Mouse (Mus musculus): ENCODE measurements around the gene Fos. TPM values are rescaled to one million over a fixed set of nuclear protein-coding genes. Genes with fewer than 3 reads are reported as not detected.
"Not testable (repeated sequence)": the region's sequence is repeated elsewhere in the genome, so short reads cannot be mapped to it uniquely, and the experiment has no call there.

The Fos gene
- polyA plus RNA-seq, 1 experiment from 2014 or later = 6.4 TPM

DNA sequence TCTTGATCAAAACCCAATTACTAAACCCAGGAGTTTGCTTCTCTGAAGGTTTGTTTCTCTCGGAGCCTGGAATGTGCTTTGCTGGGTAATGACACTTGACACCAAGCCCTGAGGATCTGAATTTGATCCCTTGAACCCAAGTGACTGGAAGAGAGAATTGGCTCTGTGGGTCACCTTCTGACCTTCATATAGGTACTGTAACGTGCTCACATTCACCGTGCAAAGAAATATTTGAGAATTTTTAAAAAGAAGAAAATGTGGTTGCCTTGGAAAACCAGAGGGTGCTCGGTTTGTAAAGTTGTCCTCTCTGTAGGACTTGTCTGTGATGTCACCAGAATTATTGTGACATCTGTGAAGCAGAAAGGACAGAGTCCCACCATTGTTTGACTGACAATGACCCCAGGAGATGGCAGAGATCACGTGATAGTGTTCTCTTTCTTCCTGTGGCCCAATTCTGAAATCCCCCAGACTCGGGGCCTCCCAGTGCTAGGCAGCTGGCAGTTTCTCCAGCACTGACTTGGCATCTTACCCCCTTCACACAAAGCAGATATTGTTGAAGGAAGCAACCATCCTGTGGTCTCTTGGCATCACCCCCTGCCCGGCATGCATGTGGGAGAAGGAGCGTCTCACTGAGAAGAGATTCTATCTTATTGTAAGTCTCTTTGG is 50.6 kb downstream of the Fos start:
- peaks cover 8% of the 10 kb centered on the region for H3K4me1 ChIP-seq (ENCODE audit: control insufficient read depth, insufficient read depth, low read length)
- no peak overlapping the region for H3K9ac ChIP-seq (ENCODE audit: low read depth, low read length)
- no peaks in the 10 kb centered on the region for H3K27me3 ChIP-seq (replicated peaks; ENCODE audit: control insufficient read depth, insufficient read depth, low read length)
- H3K4me3 ChIP-seq (ENCODE audit: low read length) = no peak overlapping the region
- no peaks in the 10 kb centered on the region for H3K36me3 ChIP-seq (ENCODE audit: control insufficient read depth, insufficient read depth, low read length)
- 0 out of 2 replicates have a peak, but pooled peaks have one; percentile 12 for ATAC-seq
- H3K9me3 ChIP-seq (ENCODE audit: control insufficient read depth, low read length) = no peaks in the 10 kb centered on the region
- WGBS = 64% methylated on average over 8 of the region's 8 CpGs
- H3K4me2 ChIP-seq (ENCODE audit: low read depth, low read length) = no peak overlapping the region
- no peak overlapping the region for H3K27ac ChIP-seq (ENCODE audit: low read length)

- not testable (repeated sequence) for H3K9me3 ChIP-seq (ENCODE audit: control insufficient read depth, low read length); H3K4me2 ChIP-seq (ENCODE audit: low read depth, low read length); H3K27me3 ChIP-seq (replicated peaks; ENCODE audit: control insufficient read depth, insufficient read depth, low read length); H3K4me1 ChIP-seq (ENCODE audit: control insufficient read depth, insufficient read depth, low read length); H3K36me3 ChIP-seq (ENCODE audit: control insufficient read depth, insufficient read depth, low read length); H3K9ac ChIP-seq (ENCODE audit: low read depth, low read length); H3K4me3 ChIP-seq (ENCODE audit: low read length); H3K27ac ChIP-seq (ENCODE audit: low read length)
- peak; percentile 39; the same call in 1 of the 2 replicates for ATAC-seq
- WGBS = 52% methylated on average over 11 of the region's 11 CpGs
Measured at GRCm38 (mm10) chr12:85524859-85525495, 51.3 kb downstream of the Fos start.

Other genes with a start within 250 kb of the Fos start
- 5.5 and 5.7 TPM in 2 replicates for gene Mlh3, start 203.3 kb upstream of the Fos start, polyA plus RNA-seq (2015; fragmentation: Nextera tagmentation; extraction: Ambion mirVana)
- 50.2 and 52.3 TPM in 2 replicates for gene Acyp1, start 185.5 kb upstream of the Fos start, polyA plus RNA-seq (2015; fragmentation: Nextera tagmentation; extraction: Ambion mirVana)
- 1.5 TPM in 2 replicates for gene Zc2hc1c, start 185.3 kb upstream of the Fos start, polyA plus RNA-seq (2015; fragmentation: Nextera tagmentation; extraction: Ambion mirVana)
- 13.2 and 15.9 TPM in 2 replicates for gene Nek9, start 134.5 kb upstream of the Fos start, polyA plus RNA-seq (2015; fragmentation: Nextera tagmentation; extraction: Ambion mirVana)
- gene Tmed10, start 99.0 kb upstream of the Fos start, polyA plus RNA-seq (2015; fragmentation: Nextera tagmentation; extraction: Ambion mirVana) = 346 and 352 TPM in 2 replicates
- 0.26 and 0.27 TPM in 2 replicates for gene Jdp2, start 125.1 kb downstream of the Fos start, polyA plus RNA-seq (2015; fragmentation: Nextera tagmentation; extraction: Ambion mirVana)
- gene Batf, start 212.8 kb downstream of the Fos start, polyA plus RNA-seq (2015; fragmentation: Nextera tagmentation; extraction: Ambion mirVana) = 3.5 and 3.6 TPM in 2 replicates